Comparison of ENCODE assay signal across 13 mouse cellular contexts in the genomic region with DNA sequence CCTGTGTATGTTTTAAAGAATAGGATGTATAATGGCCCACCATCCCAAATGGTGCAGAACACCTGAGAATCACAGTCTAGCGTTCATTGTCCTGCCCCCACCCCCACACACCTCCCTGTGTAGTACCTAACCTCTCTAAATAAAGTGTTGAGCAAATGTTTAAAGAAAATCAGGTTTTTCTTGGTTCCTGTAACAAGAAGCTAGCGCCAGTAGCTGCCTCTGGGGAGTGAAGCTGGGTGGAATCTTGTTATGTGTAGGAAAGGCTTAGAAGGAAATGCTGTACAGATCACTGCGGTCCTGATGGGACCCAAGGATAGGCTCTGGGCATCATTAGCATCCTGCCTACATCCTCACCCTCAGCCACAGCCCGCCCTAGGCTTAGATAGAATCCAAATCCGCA. TPM values are rescaled to one million over a fixed set of nuclear protein-coding genes. Genes with fewer than 3 reads are reported as not detected.
DNase-seq lines count a peak whose midpoint lies in the region; ATAC-seq and TF ChIP-seq lines count a peak whose summit lies in the region.
"Had no signal": no experiment of that assay in that cellular context is flagged by ENCODE, and none has a peak within 500 bp of the region (broad histone marks: within the 10 kb centered on the region; RNA-seq: fewer than 3 reads in every experiment).

No protein-coding gene starts in this region.

- 59% methylated on average over 5 of the region's 5 CpGs for WGBS in neural tube, embryonic 13.5 days
- WGBS in hindbrain, embryonic 15.5 days, result 46% methylated on average over 5 of the region's 5 CpGs
- 35% methylated on average over 5 of the region's 5 CpGs for WGBS in stomach, postnatal 0 days

- 0 out of 2 replicates have a peak overlapping the region, but pooled peaks have one; percentile 0 for H3K9ac ChIP-seq in neural tube, embryonic 13.5 days
- no peak overlapping the region for H3K9ac ChIP-seq in hindbrain, embryonic 15.5 days
- no peak overlapping the region for H3K9ac ChIP-seq in stomach, postnatal 0 days (ENCODE audit: low read length)
- H3K9ac ChIP-seq: heart, embryonic 12.5 days; liver, embryonic 15.5 days had no signal

- H3K9me3 ChIP-seq in neural tube, embryonic 13.5 days, result no peaks in the 10 kb centered on the region
- H3K9me3 ChIP-seq in hindbrain, embryonic 15.5 days, result no peaks in the 10 kb centered on the region
- H3K9me3 ChIP-seq in stomach, postnatal 0 days (ENCODE audit: control insufficient read depth, low read length), result no peaks in the 10 kb centered on the region
- H3K9me3 ChIP-seq: heart, embryonic 12.5 days; liver, embryonic 15.5 days had no signal

- no peaks in the 10 kb centered on the region for H3K36me3 ChIP-seq in neural tube, embryonic 13.5 days
- no peaks in the 10 kb centered on the region for H3K36me3 ChIP-seq in hindbrain, embryonic 15.5 days
- H3K36me3 ChIP-seq in stomach, postnatal 0 days (ENCODE audit: control insufficient read depth, insufficient read depth, low read length), result no peaks in the 10 kb centered on the region
- H3K36me3 ChIP-seq: heart, embryonic 12.5 days; liver, embryonic 15.5 days had no signal

- peaks cover 70% of the 10 kb centered on the region for H3K27me3 ChIP-seq in neural tube, embryonic 13.5 days
- H3K27me3 ChIP-seq in hindbrain, embryonic 15.5 days, result 0 out of 2 replicates have a peak, but pooled peaks cover 3% of the 10 kb centered on the region
- H3K27me3 ChIP-seq in stomach, postnatal 0 days (ENCODE audit: control insufficient read depth, insufficient read depth, low read length), result no peaks in the 10 kb centered on the region

- TF ChIP-seq EP300 in stomach, postnatal 0 days (optimal IDR thresholded peaks at IDR 0.05), result no peak

- ATAC-seq in neural tube, embryonic 13.5 days (ENCODE audit: low read depth), result no peak
- no peak for ATAC-seq in hindbrain, embryonic 15.5 days (ENCODE audit: low FRiP score, low read depth)
- peak; percentile 53; the same call in 1 of the 2 replicates for ATAC-seq in stomach, postnatal 0 days (ENCODE audit: low FRiP score, low TSS enrichment)

- no peak for TF ChIP-seq CTCF in stomach, postnatal 0 days (IDR thresholded peaks at IDR 0.05; ENCODE audit: low read depth)

- peak overlapping the region; percentile 67 for H3K27ac ChIP-seq in neural tube, embryonic 13.5 days (replicated peaks)
- peak overlapping the region; percentile 61 for H3K27ac ChIP-seq in hindbrain, embryonic 15.5 days (replicated peaks)
- H3K27ac ChIP-seq in stomach, postnatal 0 days (replicated peaks), result peak overlapping the region; percentile 49; the same call in 1 of the 2 replicates
- H3K27ac ChIP-seq: liver, embryonic 15.5 days had no signal

- no peak overlapping the region for H3K4me2 ChIP-seq in neural tube, embryonic 13.5 days
- H3K4me2 ChIP-seq in hindbrain, embryonic 15.5 days, result no peak overlapping the region
- H3K4me2 ChIP-seq in stomach, postnatal 0 days (replicated peaks; ENCODE audit: low read depth), result no peak overlapping the region
- H3K4me2 ChIP-seq: heart, embryonic 12.5 days; liver, embryonic 15.5 days had no signal

- peaks cover 59% of the 10 kb centered on the region for H3K4me1 ChIP-seq in neural tube, embryonic 13.5 days (replicated peaks)
- H3K4me1 ChIP-seq in hindbrain, embryonic 15.5 days (replicated peaks), result peaks cover 57% of the 10 kb centered on the region
- H3K4me1 ChIP-seq in stomach, postnatal 0 days (replicated peaks; ENCODE audit: control insufficient read depth, insufficient read depth), result no peaks in the 10 kb centered on the region; the same call in 1 of the 2 replicates
- H3K4me1 ChIP-seq: liver, embryonic 15.5 days had no signal

- DNase-seq in neural tube, embryonic 10.5 days (ENCODE audit: extremely low spot score, low spot score), result no peak
- peak; percentile 22 to 47 for DNase-seq in lung, postnatal 4 days
- DNase-seq in stomach, postnatal 0 days (ENCODE audit: low spot score), result peak; percentile 44
- DNase-seq in gastrocnemius, adult 18-20 months (ENCODE audit: low spot score), result no peak
- no peak for DNase-seq in layer of hippocampus, postnatal 36 days
- DNase-seq: thymus, postnatal 25 days had no signal

- no peak overlapping the region for H3K4me3 ChIP-seq in neural tube, embryonic 13.5 days
- no peak overlapping the region for H3K4me3 ChIP-seq in hindbrain, embryonic 15.5 days
- no peak overlapping the region for H3K4me3 ChIP-seq in stomach, postnatal 0 days (ENCODE audit: low read depth, low read length)
- H3K4me3 ChIP-seq: heart, embryonic 12.5 days; liver, embryonic 15.5 days; myocyte had no signal

RNA-seq across cellular contexts. Expression of gene Pipox, which starts 7.5 kb away (rescaled TPM):
- 4.1 and 6.1 TPM in 2 replicates for polyA plus RNA-seq in neural tube, embryonic 13.5 days (2015; fragmentation: Nextera tagmentation; extraction: Ambion mirVana)
- polyA plus RNA-seq in hindbrain, embryonic 15.5 days (2015; fragmentation: Nextera tagmentation; extraction: Ambion mirVana), result 5.1 and 5.6 TPM in 2 replicates
- polyA plus RNA-seq in stomach, postnatal 0 days (2015; fragmentation: Nextera tagmentation; extraction: Ambion mirVana), result 8.4 and 10.1 TPM in 2 replicates
- total RNA-seq in gastrocnemius, adult 18-20 months (2021), result not detected
- 1 to 10 TPM; 1.3 to 1.7 TPM for total RNA-seq in layer of hippocampus, postnatal 36 days (2021)
- total RNA-seq: common myeloid progenitor, adult 5-6 weeks; gastrocnemius, adult 8-10 months had no signal
- polyA plus RNA-seq: myocyte had no signal

RNA-seq across cellular contexts. Expression of gene Sez6, which starts 29.2 kb away (rescaled TPM):
- 95.2 and 104 TPM in 2 replicates for polyA plus RNA-seq in neural tube, embryonic 13.5 days (2015; fragmentation: Nextera tagmentation; extraction: Ambion mirVana)
- 123 and 151 TPM in 2 replicates for polyA plus RNA-seq in hindbrain, embryonic 15.5 days (2015; fragmentation: Nextera tagmentation; extraction: Ambion mirVana)
- polyA plus RNA-seq in stomach, postnatal 0 days (2015; fragmentation: Nextera tagmentation; extraction: Ambion mirVana), result 1.2 and 1.4 TPM in 2 replicates
- under 1 TPM; 0.12 to 0.16 TPM for total RNA-seq in gastrocnemius, adult 18-20 months (2021)
- total RNA-seq in layer of hippocampus, postnatal 36 days (2021), result 100 to 1,000 TPM; 148 to 153 TPM
- total RNA-seq: common myeloid progenitor, adult 5-6 weeks had no signal
- polyA plus RNA-seq: myocyte had no signal

Comparison
In these comparisons a context has a peak if more than half of its experiments do, and no peak if none do; other contexts are left out.
1. DNase-seq: peak in lung, postnatal 4 days (2 of 2) and stomach, postnatal 0 days (single experiment); none in neural tube, embryonic 10.5 days (single experiment), gastrocnemius, adult 18-20 months (single experiment) and layer of hippocampus, postnatal 36 days (0 of 2).
2. RNA of gene Sez6, which starts 29.2 kb away (polyA plus RNA-seq): 123 to 151 TPM in hindbrain, embryonic 15.5 days and 95.2 to 104 TPM in neural tube, embryonic 13.5 days; 1.2 to 1.4 TPM in stomach, postnatal 0 days; every median in the first group is over 10 times any median in the second.
3. Peak in every context shown above with its lines, with median percentiles within 50 percentile points of each other: H3K27ac ChIP-seq.